Mouse (Mus musculus): ENCODE measurements around the gene Sptbn4. TPM values are rescaled to one million over a fixed set of nuclear protein-coding genes. Genes with fewer than 3 reads are reported as not detected.

The Sptbn4 gene
- polyA plus RNA-seq, 2 experiments from 2014 or later, result 0.28 to 0.32 TPM

DNA sequence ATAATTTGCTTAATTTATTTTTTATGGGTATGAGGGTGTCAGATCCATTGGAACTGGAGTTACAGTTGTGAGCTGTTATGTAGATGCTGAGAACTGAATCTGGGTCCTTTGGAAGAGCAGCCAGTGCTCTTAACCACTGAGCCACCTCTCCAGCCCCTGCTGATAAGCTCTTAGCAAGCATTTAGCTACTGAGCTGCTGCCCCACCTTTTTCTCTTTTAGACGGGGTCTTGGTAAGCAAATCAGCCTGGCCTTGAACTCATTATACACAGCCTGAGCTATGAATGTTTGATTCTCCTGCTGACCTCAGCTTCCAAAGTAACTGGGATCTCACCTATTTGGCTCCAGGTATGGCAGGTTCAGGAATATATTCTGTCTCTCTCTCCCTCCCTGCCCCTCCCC, 66.5 kb downstream of the Sptbn4 start:
- no peak for ATAC-seq

DNA sequence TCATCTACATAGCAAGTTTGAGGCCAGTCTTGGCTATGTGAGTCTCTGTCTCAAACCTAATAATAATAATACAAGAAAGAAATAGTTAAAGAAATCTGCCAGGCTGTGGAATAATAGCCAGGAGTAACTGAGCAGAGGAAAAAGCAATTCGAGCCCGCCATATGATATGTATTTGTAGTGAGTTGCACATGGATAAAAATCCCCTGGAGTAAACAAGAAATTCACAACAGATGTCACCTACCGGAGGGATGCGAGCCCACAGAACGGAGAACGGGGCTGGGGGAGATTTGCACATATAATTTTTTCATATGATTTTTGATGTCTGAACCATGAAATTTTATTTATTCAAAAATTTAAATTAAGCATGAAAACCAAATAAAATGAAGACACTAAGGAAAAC, 67.7 kb downstream of the Sptbn4 start:
- no peak for ATAC-seq

DNA sequence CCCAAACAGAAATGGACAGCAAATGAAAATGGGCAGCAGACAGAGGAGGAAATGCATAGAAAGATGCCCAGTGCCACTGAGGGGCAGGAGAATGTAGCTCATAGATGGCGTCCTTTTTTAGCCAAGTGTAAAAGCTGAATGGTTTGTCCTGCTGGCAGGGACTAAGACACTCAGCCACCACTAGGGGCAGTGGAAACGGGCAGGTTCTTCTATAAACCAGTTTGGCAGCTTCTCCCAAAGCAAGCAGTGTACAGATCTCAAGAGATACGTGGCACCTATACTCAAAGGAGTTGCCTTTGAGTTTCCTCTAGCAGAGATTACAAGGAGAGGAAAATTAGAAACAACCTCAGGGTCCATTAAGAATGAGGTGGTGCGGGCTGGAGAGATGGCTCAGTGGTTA, 69.1 kb downstream of the Sptbn4 start:
- ATAC-seq, result no peak

DNA sequence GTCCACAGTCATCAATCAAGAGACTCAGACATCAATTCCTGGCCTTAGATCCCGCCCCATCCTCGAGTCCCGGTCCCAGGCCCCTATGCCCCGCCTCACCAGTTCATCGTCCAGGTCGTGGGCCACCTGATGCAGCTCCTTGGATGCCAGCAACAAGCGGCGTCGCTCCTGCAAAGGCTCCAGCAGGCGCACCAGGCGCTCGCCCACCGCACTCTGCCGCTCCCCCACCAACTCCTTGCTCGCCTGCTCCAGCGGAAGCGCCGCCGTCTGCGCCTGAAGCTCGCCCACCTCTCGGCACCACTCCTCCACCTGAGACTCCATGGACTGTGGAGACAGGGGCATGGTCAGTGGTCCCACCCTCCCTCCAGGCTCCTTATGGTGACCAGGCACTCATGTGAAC, 72.2 kb downstream of the Sptbn4 start:
- no peak for ATAC-seq

DNA sequence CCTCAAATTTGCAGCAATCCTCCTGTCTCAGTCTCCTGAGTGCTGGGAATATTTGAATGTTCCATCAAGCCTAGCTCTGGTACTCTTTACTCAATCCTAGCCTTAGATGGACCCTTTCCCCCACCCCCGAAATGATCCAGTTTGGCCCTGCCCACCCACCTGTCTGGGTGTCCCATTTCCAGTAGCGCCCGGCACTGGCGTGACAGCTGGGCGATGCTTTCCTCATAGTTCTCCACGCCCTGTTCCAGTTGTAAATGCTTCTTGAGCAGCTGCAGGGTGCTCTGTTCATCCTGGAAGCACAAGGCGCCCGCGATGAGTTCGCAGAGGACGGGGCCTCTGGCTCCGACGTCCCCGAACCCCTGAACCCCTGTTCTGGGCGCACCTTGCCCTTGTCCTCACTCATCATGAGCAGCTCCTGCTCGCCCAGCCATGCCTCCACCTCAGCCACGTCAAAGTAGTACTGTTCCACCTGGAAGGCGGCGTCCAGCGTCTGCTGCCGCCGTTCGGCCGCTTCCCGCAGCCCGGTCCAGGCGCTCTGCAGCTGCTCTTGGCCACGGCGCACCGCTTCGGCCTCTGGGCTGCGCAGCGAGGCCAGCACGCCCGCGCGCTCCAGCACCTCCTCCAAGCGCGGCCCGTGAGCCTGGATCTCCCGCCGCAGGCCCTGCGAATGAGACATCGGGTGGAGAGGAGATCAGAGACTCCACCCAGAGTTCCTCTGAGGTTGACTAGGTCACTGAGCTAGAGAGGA, 75.6 kb downstream of the Sptbn4 start:
- no peak for ATAC-seq

DNA sequence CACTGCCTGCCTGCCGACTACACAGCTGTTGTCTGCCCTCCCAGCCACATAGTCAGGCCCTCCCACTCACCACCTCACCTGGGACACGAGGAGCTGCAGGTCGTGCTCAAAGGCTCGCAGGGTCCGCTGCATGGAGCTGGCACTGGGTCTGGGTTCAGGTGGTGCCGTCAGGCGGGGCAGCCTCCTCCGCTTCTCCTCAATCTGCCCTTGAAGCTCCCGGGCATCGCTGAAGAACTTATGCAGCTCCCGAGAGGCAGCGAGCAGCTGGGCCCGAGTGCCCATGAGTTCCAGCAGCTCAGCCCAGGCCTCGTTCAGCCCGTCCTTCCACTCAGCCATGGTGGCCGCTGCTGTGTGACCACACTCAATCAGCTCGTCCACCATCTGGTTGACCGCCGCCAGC, 78.4 kb downstream of the Sptbn4 start:
- ATAC-seq, result no peak

DNA sequence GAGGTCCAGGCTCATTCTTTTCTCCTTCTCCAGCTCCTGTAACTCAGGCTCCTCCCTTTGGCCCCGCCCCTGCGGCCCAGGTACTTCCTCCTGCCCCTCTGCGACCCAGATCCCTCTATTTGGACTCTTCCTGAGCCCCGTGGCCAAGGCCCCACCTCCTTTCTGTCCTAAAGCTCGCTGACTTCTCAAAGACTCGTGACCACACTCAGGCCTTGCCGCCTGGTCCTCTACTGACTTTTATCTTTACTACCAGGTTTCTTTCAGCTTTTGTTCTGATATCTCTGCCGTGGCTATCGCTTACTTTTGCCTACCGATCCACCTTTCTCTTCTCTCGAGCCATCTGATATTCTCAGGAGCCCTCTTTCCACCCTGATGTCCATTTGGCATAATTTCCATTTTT, 79.5 kb downstream of the Sptbn4 start:
- no peak for ATAC-seq

DNA sequence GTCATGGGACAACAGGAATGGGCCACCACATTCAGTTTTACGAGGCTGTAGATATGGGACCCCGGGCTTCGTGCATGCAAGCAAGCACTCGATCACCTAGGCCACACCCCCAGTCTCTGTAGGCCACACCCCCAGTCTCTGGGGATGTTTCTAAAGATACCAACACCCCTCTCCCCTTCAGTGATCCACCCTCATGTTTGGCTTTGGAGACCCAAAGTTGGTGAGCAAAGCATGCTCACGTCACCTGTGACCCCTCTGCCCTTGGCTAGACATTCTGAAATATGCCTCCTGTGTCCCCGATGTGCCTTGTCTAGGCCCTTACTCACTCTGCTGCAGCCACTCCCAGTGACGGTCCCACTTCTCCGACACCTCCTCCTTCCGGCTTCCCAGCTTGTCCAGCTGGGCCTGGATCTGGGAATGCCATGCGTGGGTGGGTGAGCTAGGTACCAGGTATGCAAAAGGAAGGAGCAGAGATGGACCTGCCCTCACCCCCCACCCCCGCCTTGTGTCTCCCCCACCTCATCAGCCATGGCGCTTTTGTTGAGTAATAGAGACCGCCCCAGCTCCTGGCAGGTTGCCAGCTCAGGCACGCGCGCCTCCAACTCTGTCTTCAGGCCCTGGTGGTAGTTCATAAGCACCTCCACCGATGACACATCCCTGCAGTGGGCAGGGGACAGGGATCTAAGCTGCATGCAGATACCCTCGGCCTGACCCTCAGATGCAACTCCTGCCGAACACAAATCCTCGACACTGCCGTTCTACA, 81.2 kb downstream of the Sptbn4 start:
- no peak for ATAC-seq

DNA sequence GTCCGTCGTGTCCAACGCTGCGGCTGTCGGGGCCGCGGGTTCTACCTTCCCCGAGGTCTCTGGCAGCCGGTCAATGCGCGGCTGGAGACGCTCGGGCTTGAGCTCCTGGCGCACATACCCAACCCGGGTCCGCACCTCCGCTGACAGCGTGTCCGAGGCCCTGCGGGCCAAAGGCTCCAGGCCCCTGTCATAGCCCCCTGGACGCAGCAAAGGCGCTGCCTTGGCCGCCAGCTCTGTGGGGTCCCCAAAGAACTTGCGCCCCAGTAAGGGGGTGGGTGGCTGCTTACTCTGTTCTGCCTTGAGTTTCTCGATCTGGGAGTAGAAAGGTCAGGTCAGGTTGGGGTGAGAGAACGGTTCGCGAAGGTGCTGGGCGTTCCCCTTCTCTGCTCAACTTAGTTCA, 83.1 kb downstream of the Sptbn4 start:
- no peak for ATAC-seq

DNA sequence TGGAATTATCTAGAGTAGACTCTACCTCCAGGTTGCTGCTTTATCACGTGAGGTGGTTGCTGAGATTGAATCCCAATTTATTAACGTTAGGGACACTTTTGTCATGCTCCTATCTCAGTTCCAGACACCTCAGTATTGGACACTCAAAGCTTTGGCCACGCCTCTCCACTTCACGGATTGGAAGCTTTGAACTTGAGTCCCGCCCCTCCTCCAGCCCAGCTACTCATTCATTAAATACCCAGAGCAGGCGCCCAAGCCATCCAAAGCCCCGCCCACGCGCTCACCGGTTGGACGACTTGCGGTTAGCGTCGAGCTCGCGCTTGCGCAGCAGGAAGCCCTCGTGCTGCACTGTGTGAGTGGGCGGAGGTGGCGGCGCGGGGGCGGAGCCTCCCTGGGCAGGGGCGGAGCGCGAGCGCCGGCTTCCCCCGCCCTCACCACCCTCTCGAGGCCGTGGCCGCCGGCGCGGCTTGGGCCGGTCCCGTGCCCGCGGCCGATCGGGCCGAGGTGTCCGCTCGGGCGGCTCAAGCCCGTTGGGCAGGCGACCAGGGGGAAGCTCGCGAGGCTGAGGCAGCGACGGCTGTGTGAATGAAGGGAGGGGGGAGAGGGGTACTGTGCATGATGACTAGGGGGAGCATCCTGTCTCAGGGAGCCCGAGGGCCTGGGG, 86.1 kb downstream of the Sptbn4 start:
- ATAC-seq, result peak; percentile 79

DNA sequence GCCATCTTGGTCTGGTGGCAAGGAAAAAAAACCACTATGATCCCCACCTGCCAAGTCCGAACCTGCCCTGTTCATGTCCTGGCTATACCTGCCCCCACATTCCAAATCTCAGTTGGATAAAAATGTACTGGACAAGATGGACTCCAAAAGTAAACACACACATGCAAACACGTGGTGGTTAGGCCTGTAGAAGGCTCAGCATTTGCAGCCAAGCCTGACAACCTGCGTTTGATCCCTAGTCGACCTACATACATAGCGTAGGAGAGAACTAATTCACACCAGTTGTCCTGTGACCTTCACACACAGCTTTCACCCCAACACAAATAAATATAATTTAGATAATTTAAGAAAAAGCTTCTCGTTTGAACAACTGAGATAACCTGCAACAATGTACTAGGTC, 86.7 kb downstream of the Sptbn4 start:
- no peak for ATAC-seq

DNA sequence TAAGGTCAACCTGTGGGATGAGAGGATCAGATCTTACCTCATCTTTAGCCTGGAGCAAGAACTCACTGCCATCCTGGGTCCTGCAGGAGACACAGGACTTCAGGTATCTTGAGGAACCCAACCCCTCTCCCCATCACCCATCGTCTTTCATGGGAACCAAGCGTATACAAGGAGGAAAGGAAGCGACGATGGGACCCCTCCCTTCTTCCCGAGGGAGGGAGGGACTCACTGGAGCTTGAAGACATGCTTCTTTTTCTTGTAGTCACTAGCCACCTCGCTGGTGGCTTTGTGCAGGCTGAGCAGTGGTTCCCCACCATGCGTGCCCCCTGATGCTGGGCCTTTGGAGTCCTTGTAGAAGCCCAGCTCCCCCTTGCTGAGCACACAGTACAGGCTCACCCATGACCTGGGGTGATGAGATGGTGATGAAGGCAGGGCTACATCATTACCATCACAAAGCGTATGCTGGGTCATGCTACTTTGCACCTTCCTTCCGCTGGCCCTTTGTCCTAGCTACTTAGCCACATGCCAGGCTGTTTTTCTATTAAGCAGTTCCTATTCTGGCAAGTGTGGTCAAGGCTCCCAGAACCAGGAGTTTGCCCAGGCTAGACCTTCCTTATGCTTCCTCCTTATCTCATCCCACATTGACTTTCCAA, 87.7 kb downstream of the Sptbn4 start:
- no peak for ATAC-seq

DNA sequence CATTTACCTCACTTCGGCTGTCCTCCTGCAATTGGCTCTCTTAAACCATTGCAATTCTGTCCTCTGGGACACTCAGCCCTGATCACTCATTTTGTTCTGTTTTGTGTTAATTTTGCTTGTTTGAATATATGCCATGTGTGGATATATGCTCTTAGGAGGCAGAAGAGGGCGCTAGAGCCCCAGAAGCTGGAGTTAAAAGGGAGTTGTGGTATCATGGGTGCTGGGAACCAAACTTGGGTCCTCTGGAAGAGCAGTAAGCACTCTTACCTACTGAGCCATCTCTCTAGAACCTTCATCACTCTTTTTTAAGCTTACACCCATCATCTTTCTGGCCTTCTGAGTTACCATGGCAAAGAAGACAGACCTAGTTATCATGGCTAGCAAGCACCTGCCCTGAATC, 88.3 kb downstream of the Sptbn4 start:
- ATAC-seq, result no peak

DNA sequence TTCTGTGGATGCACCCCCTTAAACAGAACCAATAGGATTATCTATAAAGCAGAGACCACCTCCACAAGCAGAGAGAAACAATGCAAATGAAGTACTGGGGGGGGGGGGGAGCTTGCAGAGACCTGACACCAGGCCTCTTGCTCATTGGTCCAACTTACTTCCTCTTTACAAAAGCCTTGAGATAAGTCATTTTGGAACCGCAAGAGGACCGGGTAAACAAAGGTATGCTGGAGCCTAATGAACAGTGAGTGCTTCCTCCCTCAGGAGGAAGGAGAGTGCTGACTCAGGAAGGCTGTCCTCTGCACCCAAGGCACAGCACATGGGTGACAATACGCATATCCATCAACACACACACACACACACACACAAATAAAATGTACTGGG, 89.9 kb downstream of the Sptbn4 start:
- peak; percentile 37 for ATAC-seq

DNA sequence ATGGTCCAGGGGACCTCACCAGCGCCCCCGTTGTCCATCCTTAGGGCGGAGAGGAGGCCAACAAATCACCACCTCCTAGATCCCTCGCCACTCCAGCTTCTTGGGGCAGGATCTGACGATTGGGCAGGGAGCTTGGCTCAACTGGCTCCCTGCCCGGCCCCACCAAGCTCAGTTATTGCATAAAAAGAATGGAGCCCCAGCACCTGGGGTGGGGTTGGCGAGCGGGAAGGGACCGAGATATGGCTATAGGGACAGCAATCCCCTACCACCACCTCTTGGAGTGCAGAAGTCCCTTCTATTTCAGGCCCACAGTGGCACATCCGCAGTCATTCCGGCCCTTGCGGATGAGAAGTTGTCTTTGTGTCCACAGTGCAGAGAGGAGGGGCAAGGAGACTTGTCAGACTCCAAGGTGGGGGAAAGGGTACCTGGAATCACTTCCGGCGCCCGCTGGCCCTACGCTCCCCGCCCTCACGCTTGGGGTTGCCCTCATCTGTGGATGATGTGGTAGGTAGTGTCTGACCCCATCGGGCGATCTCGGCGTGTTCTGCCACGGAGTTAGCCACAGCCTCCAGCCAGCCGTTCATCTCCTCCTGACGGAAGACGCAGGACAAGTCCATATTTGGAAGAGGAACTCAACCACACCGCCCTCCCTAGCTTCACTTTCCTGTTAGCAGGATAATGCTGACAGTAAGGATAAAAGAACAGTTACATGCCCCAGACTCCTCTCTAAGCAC, 90.5 kb downstream of the Sptbn4 start, which contains the start of gene Gm20479:
Gm20479 (minus strand) TSS at position 559 of the 734 bp plus-strand sequence.
- no peak for ATAC-seq

DNA sequence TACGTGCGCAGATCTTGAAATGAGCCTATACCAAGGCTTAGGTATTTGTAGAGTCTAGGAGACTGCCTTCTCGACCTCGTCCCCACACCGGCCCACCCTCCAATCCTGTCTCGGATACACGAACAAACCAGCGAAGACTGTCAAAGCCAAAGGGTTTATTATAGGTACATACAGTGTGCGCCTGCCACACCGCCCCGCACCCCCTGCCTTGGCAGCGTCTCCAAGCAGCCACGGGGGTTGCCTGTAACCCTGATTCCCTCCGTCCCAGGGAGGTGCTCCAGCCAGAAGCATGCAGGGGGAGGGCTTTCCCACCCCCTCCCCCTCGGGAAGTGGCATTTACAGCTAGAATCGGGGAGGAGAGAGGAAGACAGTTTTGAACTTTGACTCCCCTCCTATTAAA, 91.2 kb downstream of the Sptbn4 start:
- ATAC-seq, result peak; percentile 50

DNA sequence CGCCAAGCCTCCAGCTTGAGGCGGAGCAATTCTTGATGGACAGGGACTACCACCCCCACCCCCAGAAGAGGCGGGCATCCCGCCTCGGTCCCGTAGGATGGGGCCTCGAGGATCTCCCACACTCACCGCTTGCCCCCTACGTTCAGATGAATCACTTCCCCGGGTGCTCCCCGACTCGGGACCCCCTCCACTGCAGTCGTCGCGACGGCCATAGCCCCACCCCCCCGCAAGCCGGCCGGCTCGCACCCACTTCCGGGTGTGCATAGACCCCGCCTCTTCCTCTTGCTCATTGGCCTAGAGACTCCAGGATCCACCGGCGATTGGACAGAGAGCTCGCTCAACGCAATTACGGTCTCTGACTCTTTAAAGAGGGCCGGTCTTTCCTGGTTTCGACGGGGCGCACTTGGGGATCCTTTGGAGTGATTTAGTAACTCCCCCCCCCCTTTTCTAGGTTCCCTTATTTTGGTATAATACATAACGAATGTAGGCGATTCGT, 91.7 kb downstream of the Sptbn4 start, which contains the start of gene Shkbp1:
Shkbp1 (minus strand) TSS at position 275 of the 496 bp plus-strand sequence.
- ATAC-seq, result peak; percentile 94

DNA sequence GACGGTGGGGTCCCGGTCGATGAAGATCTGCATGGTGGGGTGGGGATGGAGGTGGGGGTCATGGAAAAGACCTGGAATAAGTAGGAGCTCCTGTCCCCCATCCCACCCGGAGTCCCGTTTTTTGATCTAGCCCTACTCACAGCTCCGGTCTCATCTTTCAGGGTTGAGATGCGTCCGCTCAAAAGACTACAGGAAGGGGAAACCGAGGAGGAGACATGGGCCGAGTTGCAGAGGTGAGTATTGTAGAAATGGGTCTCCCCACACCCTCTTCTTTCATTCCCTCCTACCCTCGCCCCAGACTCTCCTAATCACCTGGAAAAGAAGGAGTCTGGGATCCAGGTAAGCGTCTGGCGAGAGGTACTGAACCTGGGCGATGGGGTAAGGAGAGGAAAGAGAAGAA, 92.2 kb downstream of the Sptbn4 start:
- ATAC-seq, result no peak

DNA sequence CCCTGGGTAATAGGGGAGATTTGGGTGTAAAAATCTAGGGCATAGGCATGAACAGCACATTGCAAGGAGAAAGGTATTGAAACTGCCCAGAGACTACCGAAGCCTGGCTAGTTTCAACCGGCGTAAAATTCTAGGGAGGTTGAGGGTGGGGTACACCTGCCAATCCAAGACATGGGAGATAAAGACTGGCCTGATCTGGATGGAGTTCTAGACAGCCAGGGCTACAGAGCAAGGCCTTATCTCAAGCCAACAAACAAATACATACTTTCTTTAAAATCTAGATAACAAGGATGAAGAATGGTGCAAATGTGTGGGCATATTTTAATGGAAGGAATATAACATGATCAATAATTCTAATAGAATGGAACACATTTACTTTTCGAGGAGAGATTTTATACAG, 92.7 kb downstream of the Sptbn4 start:
- no peak for ATAC-seq

DNA sequence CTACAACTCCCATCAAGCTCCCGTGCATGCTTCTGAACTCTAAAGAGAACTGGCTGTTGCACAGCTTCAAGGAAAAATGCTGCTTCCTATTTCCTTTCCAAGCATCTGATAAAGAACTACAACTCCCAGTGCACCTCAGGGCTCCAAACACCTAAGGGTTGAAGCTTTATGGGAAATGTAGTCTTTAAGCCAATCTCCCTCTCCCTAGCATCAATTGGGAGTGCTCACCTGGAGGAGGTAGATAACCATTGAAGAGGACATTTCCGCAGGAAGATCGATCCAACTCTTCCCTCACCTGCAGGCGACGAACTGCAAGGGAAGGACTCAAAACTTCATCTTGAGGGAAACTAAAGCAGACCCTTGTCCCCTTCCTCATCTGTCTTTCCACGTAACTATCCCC, 93.3 kb downstream of the Sptbn4 start:
- ATAC-seq, result no peak

DNA sequence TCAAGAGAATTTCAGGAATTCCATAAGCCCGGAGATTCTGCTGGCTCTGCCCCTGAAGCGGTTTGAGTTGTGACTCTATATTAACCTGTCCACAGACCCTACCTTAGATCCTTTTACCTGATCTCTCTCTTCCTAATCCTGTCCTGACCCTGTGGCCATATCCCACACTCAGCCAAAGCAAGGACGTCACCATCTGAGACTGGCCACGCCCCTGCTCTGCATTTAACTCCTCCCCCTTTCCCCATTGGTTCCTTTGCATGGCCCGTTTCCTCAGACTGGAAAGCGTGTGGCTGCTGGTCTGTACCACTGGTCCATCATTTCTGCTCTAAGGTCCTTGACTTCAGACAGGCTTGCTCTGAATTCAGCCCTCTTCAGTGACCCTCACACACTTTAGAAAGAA, 102.0 kb downstream of the Sptbn4 start:
- ATAC-seq, result no peak

DNA sequence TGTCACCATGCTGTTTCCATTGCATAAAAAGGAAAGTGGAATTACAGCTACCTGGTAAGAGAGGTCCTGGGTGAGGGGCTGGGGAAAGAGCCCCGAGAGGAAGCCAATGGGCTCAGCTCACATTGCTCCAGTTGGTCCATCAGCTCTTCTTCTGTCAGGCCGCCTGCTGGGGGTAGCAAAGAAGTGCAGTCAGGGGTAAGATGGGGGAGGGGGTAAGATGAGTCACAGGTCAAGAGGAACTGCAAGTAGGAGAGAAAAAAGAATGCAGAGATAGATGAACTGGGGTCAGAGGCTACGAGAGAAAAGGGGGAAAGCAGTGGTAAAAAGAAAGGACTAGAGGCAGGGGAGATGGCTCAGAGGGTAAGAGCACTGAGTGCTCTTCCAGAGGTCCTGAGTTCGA, 104.9 kb downstream of the Sptbn4 start:
- ATAC-seq, result peak; percentile 70

All from CD4-positive, CD25-positive, alpha-beta regulatory T cell, adult 4 months (primary cell).